Comparison of ENCODE assay signal across 13 mouse cellular contexts in the genomic region with DNA sequence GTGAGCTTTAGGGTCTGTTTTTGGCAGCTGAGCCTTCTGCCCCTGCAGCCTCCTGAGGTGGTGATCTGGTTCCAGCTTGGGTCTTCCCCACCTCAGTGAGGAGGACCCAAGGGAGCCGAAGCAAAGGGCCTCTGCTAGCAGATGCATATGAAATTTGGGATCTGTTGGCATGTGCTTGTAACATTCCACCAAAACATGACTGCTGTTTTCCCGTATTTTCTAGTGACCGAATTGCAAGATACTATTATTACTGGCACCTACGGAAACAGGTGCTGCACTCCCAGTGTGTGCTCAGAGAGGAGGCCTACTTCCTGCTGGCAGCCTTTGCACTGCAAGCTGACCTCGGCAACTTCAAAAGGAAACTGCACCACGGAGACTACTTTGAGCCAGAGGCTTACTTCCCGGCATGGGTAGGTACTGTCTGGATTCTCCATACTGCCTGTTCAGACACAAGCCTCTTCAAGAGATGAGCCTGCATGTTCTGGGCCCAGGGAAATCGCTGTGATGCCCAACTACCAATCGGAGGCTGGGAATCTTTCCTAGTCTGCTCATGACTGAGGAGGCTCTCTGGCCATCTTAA. TPM values are rescaled to one million over a fixed set of nuclear protein-coding genes. Genes with fewer than 3 reads are reported as not detected.
DNase-seq lines count a peak whose midpoint lies in the region; ATAC-seq and TF ChIP-seq lines count a peak whose summit lies in the region.
"Had no signal": no experiment of that assay in that cellular context is flagged by ENCODE, and none has a peak within 500 bp of the region (broad histone marks: within the 10 kb centered on the region; RNA-seq: fewer than 3 reads in every experiment).

No protein-coding gene starts in this region.

- TF ChIP-seq EP300 in heart, postnatal 0 days (IDR thresholded peaks at IDR 0.05; ENCODE audit: low read depth) = no peak

- no peak overlapping the region for H3K4me3 ChIP-seq in heart, postnatal 0 days (ENCODE audit: low read depth, low read length)
- H3K4me3 ChIP-seq in liver, embryonic 12.5 days = no peak overlapping the region
- H3K4me3 ChIP-seq: limb, embryonic 12.5 days; midbrain, embryonic 12.5 days had no signal

- 67% methylated on average over 9 of the region's 9 CpGs for WGBS in heart, postnatal 0 days
- 65% methylated on average over 9 of the region's 9 CpGs for WGBS in liver, embryonic 12.5 days (ENCODE audit: insufficient replicate concordance)

- TF ChIP-seq CTCF in heart, postnatal 0 days (IDR thresholded peaks at IDR 0.05; ENCODE audit: low read depth) = no peak

- no peak for ATAC-seq in cerebellum, adult (ENCODE audit: insufficient number of reproducible peaks, low FRiP score, low TSS enrichment)
- 0 out of 2 replicates have a peak, but pooled peaks have one; percentile 19 for ATAC-seq in heart, postnatal 0 days (ENCODE audit: insufficient read depth, low read depth)
- ATAC-seq in megakaryocyte, adult 5-6 weeks (ENCODE audit: poor library complexity, severe bottlenecking) = peak; percentile 42; the same call in 1 of the 2 replicates
- no peak for ATAC-seq in liver, embryonic 12.5 days

- peaks cover 53% of the 10 kb centered on the region for H3K36me3 ChIP-seq in heart, postnatal 0 days (replicated peaks; ENCODE audit: control insufficient read depth, insufficient read depth, low read length)
- H3K36me3 ChIP-seq in liver, embryonic 12.5 days = peaks cover 33% of the 10 kb centered on the region

- H3K4me1 ChIP-seq in heart, postnatal 0 days (ENCODE audit: control insufficient read depth, insufficient read depth) = peaks cover 19% of the 10 kb centered on the region
- no peaks in the 10 kb centered on the region for H3K4me1 ChIP-seq in liver, embryonic 12.5 days
- H3K4me1 ChIP-seq: limb, embryonic 12.5 days; midbrain, embryonic 12.5 days had no signal

- no peaks in the 10 kb centered on the region for H3K27me3 ChIP-seq in heart, postnatal 0 days (ENCODE audit: control insufficient read depth, insufficient read depth, low read length)
- H3K27me3 ChIP-seq in liver, embryonic 12.5 days (replicated peaks) = no peaks in the 10 kb centered on the region
- H3K27me3 ChIP-seq: limb, embryonic 12.5 days; midbrain, embryonic 12.5 days had no signal

- H3K9me3 ChIP-seq in heart, postnatal 0 days (replicated peaks; ENCODE audit: control insufficient read depth, low read length) = no peaks in the 10 kb centered on the region
- H3K9me3 ChIP-seq in liver, embryonic 12.5 days (replicated peaks) = no peaks in the 10 kb centered on the region
- H3K9me3 ChIP-seq: limb, embryonic 12.5 days; midbrain, embryonic 12.5 days had no signal

- peak; percentile 31 for DNase-seq in cerebellum, adult 11 months
- no peak for DNase-seq in heart, postnatal 0 days (ENCODE audit: low spot score)
- DNase-seq in heart, postnatal 4 days = no peak
- DNase-seq in Muller cell, postnatal 12 days (ENCODE audit: inconsistent ontology term) = peak; percentile 5
- no peak for DNase-seq in right cerebral cortex, postnatal 4 days
- DNase-seq: lung, embryonic 14.5 days; retina, postnatal 1 day had no signal

- no peak overlapping the region for H3K9ac ChIP-seq in heart, postnatal 0 days (replicated peaks; ENCODE audit: low read depth, low read length)
- H3K9ac ChIP-seq in liver, embryonic 12.5 days = no peak overlapping the region
- H3K9ac ChIP-seq: hindbrain, embryonic 14.5 days; limb, embryonic 12.5 days; lung, embryonic 14.5 days; midbrain, embryonic 12.5 days had no signal

- peak overlapping the region; percentile 79 for H3K27ac ChIP-seq in heart, postnatal 0 days (ENCODE audit: low read depth)
- H3K27ac ChIP-seq in liver, embryonic 12.5 days = no peak overlapping the region
- H3K27ac ChIP-seq: limb, embryonic 12.5 days; midbrain, embryonic 12.5 days had no signal

- H3K4me2 ChIP-seq in heart, postnatal 0 days (ENCODE audit: low read depth, low read length) = no peak overlapping the region
- H3K4me2 ChIP-seq in liver, embryonic 12.5 days = no peak overlapping the region
- H3K4me2 ChIP-seq: hindbrain, embryonic 14.5 days; limb, embryonic 12.5 days; lung, embryonic 14.5 days; midbrain, embryonic 12.5 days had no signal

RNA-seq across cellular contexts. Expression of gene Frmd6, which starts 55.2 kb away (rescaled TPM):
- total RNA-seq in heart, postnatal 0 days (2014; rRNA removed; ENCODE audit: low replicate concordance) = 22.6 and 29.2 TPM in 2 replicates
- polyA plus RNA-seq in heart, postnatal 0 days (2015; fragmentation: Nextera tagmentation; extraction: Ambion mirVana) = 17.4 and 17.9 TPM in 2 replicates
- 10 to 100 TPM; 40.0 to 42.1 TPM for total RNA-seq in heart, postnatal 4 days (2021)
- total RNA-seq in megakaryocyte, adult 5-6 weeks (2015) = 0.64 and 0.69 TPM in 2 replicates
- 1.0 and 1.2 TPM in 2 replicates for total RNA-seq in megakaryocyte, adult 5-6 weeks (2017)
- polyA plus RNA-seq in liver, embryonic 12.5 days (2016; fragmentation: Nextera tagmentation; extraction: Ambion mirVana) = 5.0 and 5.3 TPM in 2 replicates

RNA-seq across cellular contexts. Expression of gene Actr10, which starts 57.2 kb away (rescaled TPM):
- total RNA-seq in heart, postnatal 0 days (2014; rRNA removed; ENCODE audit: low replicate concordance) = 81.4 and 119 TPM in 2 replicates
- polyA plus RNA-seq in heart, postnatal 0 days (2015; fragmentation: Nextera tagmentation; extraction: Ambion mirVana) = 232 and 239 TPM in 2 replicates
- total RNA-seq in heart, postnatal 4 days (2021) = 100 to 1,000 TPM; 165 to 176 TPM
- 109 and 153 TPM in 2 replicates for total RNA-seq in megakaryocyte, adult 5-6 weeks (2015)
- total RNA-seq in megakaryocyte, adult 5-6 weeks (2017) = 54.0 and 81.4 TPM in 2 replicates
- 130 and 134 TPM in 2 replicates for polyA plus RNA-seq in liver, embryonic 12.5 days (2016; fragmentation: Nextera tagmentation; extraction: Ambion mirVana)

Comparison
In these comparisons a context has a peak if more than half of its experiments do, and no peak if none do; other contexts are left out.
1. DNase-seq: peak in cerebellum, adult 11 months (single experiment) and Muller cell, postnatal 12 days (single experiment); none in heart, postnatal 0 days (single experiment), heart, postnatal 4 days (single experiment) and right cerebral cortex, postnatal 4 days (single experiment).
2. ATAC-seq: peak in heart, postnatal 0 days (single experiment) and megakaryocyte, adult 5-6 weeks (single experiment); none in cerebellum, adult (single experiment) and liver, embryonic 12.5 days (single experiment).
3. RNA of gene Frmd6, which starts 55.2 kb away (total RNA-seq): 40.0 to 42.1 TPM in heart, postnatal 4 days and 22.6 to 29.2 TPM in heart, postnatal 0 days; 0.64 to 1.2 TPM in megakaryocyte, adult 5-6 weeks; every median in the first group is over 10 times any median in the second.